Mouse (Mus musculus): ENCODE data around the gene Crispld2.

DNA sequence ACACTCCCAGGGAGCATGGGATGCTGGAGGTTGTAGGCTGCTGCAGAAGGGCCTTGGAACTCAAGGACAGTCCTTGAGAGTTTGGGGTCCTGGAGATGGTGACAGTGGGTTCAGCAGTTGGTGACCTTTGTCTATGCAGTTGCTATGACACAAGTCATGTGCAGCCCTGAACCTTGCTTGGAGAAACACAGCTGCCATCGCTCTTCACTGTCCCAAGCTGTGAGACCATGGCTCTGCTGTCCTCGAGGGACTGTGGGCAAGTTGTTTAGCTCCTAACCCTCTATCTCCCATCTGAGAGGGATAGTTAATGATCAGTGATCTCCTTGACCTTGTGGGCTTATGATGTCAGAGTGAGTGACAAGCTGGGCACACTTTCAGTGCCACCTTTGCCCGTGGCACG, 44.3 kb downstream of the Crispld2 start:
- TF ChIP-seq MEF2A (IDR thresholded peaks at IDR 0.05; ENCODE audit: extremely low read depth, insufficient replicate concordance, low read depth, low read length, poor library complexity, severe bottlenecking) (no peak), GABPA (IDR thresholded peaks at IDR 0.05; ENCODE audit: low read depth, low read length) (no peak), CTCF (IDR thresholded peaks at IDR 0.05 in 2 of 3, conservative IDR thresholded peaks at IDR 0.05 in 1 of 3; ENCODE audit: control insufficient read depth in 1 of 3, insufficient read depth in 1 of 3, low read depth in 2 of 3, low read length in 3 of 3, poor library complexity in 1 of 3, severe bottlenecking in 1 of 3) (no peak), RAD21 (IDR thresholded peaks at IDR 0.05; ENCODE audit: low read depth, low read length) (no peak), MAFK (IDR thresholded peaks at IDR 0.05; ENCODE audit: borderline replicate concordance, low read depth, low read length) (no peak), ETS1 (IDR thresholded peaks at IDR 0.05; ENCODE audit: low read depth, low read length) (no peak), POLR2A (IDR thresholded peaks at IDR 0.05; ENCODE audit: control insufficient read depth in 1 of 2, insufficient read depth in 1 of 2, low read depth in 1 of 2, low read length in 2 of 2, poor library complexity in 1 of 2) (no peak), EP300 (IDR thresholded peaks at IDR 0.05; ENCODE audit: low read depth in 1 of 2, low read length in 2 of 2) (no peak), MAX (IDR thresholded peaks at IDR 0.05; ENCODE audit: low read length) (no peak), SMC3 (IDR thresholded peaks at IDR 0.05; ENCODE audit: low read depth, low read length) (no peak), USF1 (IDR thresholded peaks at IDR 0.05; ENCODE audit: low read depth, low read length) (no peak), POLR2AphosphoS5 (IDR thresholded peaks at IDR 0.05; ENCODE audit: borderline replicate concordance, low read depth, low read length) (no peak), CHD1 (IDR thresholded peaks at IDR 0.05; ENCODE audit: low read depth, low read length) (no peak), USF2 (IDR thresholded peaks at IDR 0.05; ENCODE audit: borderline replicate concordance in 1 of 2, insufficient read depth in 1 of 2, low read depth in 1 of 2, low read length in 2 of 2) (no peak)

All from MEL (cell line).